Mouse (Mus musculus): Measurements from ENCODE around the gene Gm13090. TPM values are rescaled to one million over a fixed set of nuclear protein-coding genes. Genes with fewer than 3 reads are reported as not detected.

The Gm13090 gene
- polyA plus RNA-seq, 1 experiment from 2014 or later: not detected

DNA sequence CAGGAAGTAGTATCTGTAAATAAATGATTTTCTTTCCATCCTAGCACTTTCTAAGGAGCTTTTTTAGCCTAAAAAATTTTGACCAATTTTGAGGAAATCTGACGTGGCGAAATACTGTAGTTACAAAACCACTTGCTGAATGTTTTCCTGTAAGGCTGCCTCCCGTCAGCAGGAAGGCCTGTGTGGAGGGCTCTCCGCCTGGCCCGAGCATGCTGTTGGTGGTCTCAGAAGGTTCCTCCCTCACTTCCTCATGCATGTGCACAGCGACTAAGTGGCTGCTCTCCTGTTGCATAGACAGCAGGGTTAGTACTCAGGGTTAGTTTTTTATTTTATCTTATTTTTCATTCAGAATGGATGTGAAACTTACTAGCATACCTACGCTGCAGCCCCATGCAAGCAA lies 18.4 kb upstream of the Gm13090 start:
- Histone ChIP-seq H3K4me3 (no peak overlapping the region), H3K36me3 (peaks cover 93% of the 10 kb centered on the region), H3K9me3 (replicated peaks) (no peaks in the 10 kb centered on the region), H3K4me1 (no peaks in the 10 kb centered on the region), H3K9ac (no peak overlapping the region), H3K27me3 (no peaks in the 10 kb centered on the region), H3K4me2 (replicated peaks) (no peak overlapping the region), H3K27ac (no peak overlapping the region)
- WGBS: 87% methylated on average over 7 of the region's 7 CpGs
- no peak for ATAC-seq (ENCODE audit: low FRiP score)

- 64% methylated on average over 13 of the region's 13 CpGs for WGBS
- ATAC-seq (ENCODE audit: low FRiP score): peak; percentile 54
- no peaks in the 10 kb centered on the region for H3K4me1 ChIP-seq
These were observed 16.1 kb upstream of the Gm13090 start for GRCm38 (mm10) chr4:151073108-151073744.

GRCm38 (mm10) chr4:151074817-151075216 lies 14.6 kb upstream of the Gm13090 start:
- Histone ChIP-seq H3K4me2 (replicated peaks) (no peak overlapping the region), H3K36me3 (peaks cover 94% of the 10 kb centered on the region), H3K27ac (no peak overlapping the region), H3K4me1 (no peaks in the 10 kb centered on the region), H3K27me3 (no peaks in the 10 kb centered on the region), H3K9me3 (replicated peaks) (no peaks in the 10 kb centered on the region), H3K9ac (no peak overlapping the region), H3K4me3 (no peak overlapping the region)
- ATAC-seq (ENCODE audit: low FRiP score): no peak
- 95% methylated on average over 15 of the region's 15 CpGs for WGBS

More at GRCm38 (mm10) chr4:151073108-151073744, 16.1 kb upstream of the Gm13090 start:
- H3K4me2 ChIP-seq (replicated peaks): no peak overlapping the region
- no peaks in the 10 kb centered on the region for H3K9me3 ChIP-seq (replicated peaks)
- no peaks in the 10 kb centered on the region for H3K27me3 ChIP-seq
- peaks cover 94% of the 10 kb centered on the region for H3K36me3 ChIP-seq
- H3K9ac ChIP-seq: no peak overlapping the region
- H3K27ac ChIP-seq: no peak overlapping the region
- H3K4me3 ChIP-seq: no peak overlapping the region

- H3K27ac ChIP-seq: no peak overlapping the region
- no peaks in the 10 kb centered on the region for H3K4me1 ChIP-seq
- no peak overlapping the region for H3K9ac ChIP-seq
- no peaks in the 10 kb centered on the region for H3K9me3 ChIP-seq (replicated peaks)
- WGBS: 68% methylated on average over 2 of the region's 2 CpGs
- ATAC-seq (ENCODE audit: low FRiP score): no peak
- H3K36me3 ChIP-seq: peaks cover 95% of the 10 kb centered on the region
- H3K4me3 ChIP-seq: no peak overlapping the region
- H3K27me3 ChIP-seq: no peaks in the 10 kb centered on the region
- no peak overlapping the region for H3K4me2 ChIP-seq (replicated peaks)
These were observed 8.0 kb upstream of the Gm13090 start for GRCm38 (mm10) chr4:151081355-151081754.

DNA sequence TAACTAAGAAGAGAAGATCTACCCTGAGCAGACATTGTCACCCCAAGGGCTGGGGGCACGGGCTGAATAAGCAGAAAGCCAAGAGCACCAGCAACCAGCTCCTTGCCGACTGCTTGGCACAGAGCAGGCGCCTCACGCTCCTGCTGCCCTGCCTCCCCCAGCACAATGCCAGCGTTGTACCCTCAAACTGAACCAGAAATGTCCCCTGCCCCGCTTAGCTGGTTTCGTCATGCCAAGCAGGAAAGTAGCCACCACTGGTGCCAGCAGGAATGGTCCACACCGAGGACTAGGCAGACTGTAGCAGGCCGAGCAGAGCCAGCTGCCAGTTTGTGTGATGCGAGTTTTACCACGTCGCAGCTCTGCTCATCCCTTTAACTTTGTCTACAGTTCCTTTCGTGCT lies 7.4 kb upstream of the Gm13090 start:
- no peak overlapping the region for H3K4me3 ChIP-seq
- H3K27me3 ChIP-seq: no peaks in the 10 kb centered on the region
- no peak overlapping the region for H3K27ac ChIP-seq
- no peaks in the 10 kb centered on the region for H3K9me3 ChIP-seq (replicated peaks)
- no peaks in the 10 kb centered on the region for H3K4me1 ChIP-seq
- H3K36me3 ChIP-seq: peaks cover 92% of the 10 kb centered on the region
- ATAC-seq (ENCODE audit: low FRiP score): no peak
- H3K4me2 ChIP-seq (replicated peaks): no peak overlapping the region
- no peak overlapping the region for H3K9ac ChIP-seq
- 89% methylated on average over 13 of the region's 13 CpGs for WGBS

DNA sequence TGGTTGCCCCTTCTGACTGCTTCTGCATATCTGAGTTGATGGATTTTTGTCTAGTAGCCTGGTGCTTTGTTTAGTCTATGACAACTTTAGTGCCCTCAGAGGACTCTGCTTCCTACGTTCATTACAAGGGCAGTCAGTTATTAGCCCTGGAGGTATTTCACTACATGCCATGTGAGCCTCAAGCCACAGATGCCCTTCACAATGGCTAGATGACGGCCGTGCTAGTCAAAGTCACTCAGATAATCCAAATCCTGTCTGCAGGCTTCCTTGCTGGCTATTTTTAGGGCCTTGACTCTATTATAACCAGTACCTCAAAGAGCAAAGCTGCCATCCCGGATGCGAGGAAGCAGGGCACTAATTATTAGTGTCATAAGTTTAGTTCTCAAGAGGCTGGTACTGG lies 6.3 kb upstream of the Gm13090 start:
- Histone ChIP-seq H3K4me1 (no peaks in the 10 kb centered on the region), H3K9me3 (replicated peaks) (no peaks in the 10 kb centered on the region), H3K4me2 (replicated peaks) (no peak overlapping the region), H3K4me3 (no peak overlapping the region), H3K9ac (no peak overlapping the region), H3K27ac (no peak overlapping the region), H3K36me3 (peaks cover 93% of the 10 kb centered on the region), H3K27me3 (no peaks in the 10 kb centered on the region)
- ATAC-seq (ENCODE audit: low FRiP score): no peak
- 85% methylated on average over 5 of the region's 5 CpGs for WGBS

DNA sequence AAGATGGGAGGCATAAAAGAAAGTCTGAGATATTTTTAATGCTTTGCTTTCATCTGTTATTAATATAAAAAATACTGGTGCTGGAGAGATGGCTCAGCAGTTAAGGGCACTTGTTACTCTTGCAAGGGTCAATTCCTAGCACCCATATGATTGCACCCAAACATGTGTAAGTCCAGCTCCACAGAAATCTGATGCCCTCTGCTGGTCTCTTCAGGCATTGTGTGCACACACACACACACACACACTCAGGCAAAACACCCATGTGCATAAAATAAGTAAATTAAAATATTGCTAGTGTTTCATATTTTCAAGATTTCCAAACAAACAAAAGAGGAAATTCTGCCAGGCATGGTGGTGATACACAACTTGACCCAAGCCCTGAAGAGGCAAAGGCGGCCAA lies 2.0 kb upstream of the Gm13090 start:
- ATAC-seq (ENCODE audit: low FRiP score): no peak
- 97% methylated on average over 1 of the region's 1 CpGs for WGBS

DNA sequence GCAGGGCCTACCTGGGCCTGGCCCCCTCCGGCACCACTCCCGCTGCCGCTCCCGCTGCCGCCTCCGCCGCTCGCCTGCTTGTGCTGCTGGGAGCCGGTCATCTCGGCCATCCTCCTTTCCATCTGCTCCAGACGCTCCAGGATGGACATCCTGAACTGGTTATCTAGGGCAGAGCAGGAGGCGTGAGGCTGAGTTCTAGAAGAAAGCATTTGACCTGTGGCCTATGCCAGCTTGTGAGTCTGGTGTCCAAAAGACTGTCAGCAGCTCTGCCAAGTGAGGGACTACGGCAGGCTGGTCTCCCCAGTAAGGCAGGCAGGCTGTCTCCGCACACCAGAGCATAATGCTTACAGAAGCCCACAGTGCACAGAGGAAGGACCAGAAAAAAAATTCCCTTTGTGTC lies 551 bp upstream of the Gm13090 start:
- Histone ChIP-seq H3K9ac (peak overlapping the region; percentile 23; the same call in 1 of the 2 replicates), H3K9me3 (replicated peaks) (no peaks in the 10 kb centered on the region), H3K4me1 (peaks cover 9% of the 10 kb centered on the region), H3K4me2 (replicated peaks) (no peak overlapping the region), H3K36me3 (peaks cover 49% of the 10 kb centered on the region), H3K27me3 (no peaks in the 10 kb centered on the region), H3K4me3 (no peak overlapping the region), H3K27ac (no peak overlapping the region)
- WGBS: 93% methylated on average over 12 of the region's 14 CpGs
- ATAC-seq (ENCODE audit: low FRiP score): no peak

More for the DNA sequence above, 2.0 kb upstream of the Gm13090 start:
- Histone ChIP-seq H3K4me3 (no peak overlapping the region), H3K9me3 (replicated peaks) (no peaks in the 10 kb centered on the region), H3K4me1 (peaks cover 9% of the 10 kb centered on the region), H3K4me2 (replicated peaks) (no peak overlapping the region), H3K27me3 (no peaks in the 10 kb centered on the region), H3K27ac (no peak overlapping the region), H3K36me3 (peaks cover 63% of the 10 kb centered on the region), H3K9ac (no peak overlapping the region)

GRCm38 (mm10) chr4:151095207-151095606 lies 5.8 kb downstream of the Gm13090 start:
- H3K4me1 ChIP-seq: peaks cover 15% of the 10 kb centered on the region
- no peak overlapping the region for H3K27ac ChIP-seq
- H3K4me2 ChIP-seq (replicated peaks): no peak overlapping the region
- ATAC-seq (ENCODE audit: low FRiP score): no peak
- 34% methylated on average over 2 of the region's 2 CpGs for WGBS
- peaks cover 9% of the 10 kb centered on the region; the same call in 1 of the 2 replicates for H3K36me3 ChIP-seq
- no peaks in the 10 kb centered on the region for H3K27me3 ChIP-seq
- H3K4me3 ChIP-seq: no peak overlapping the region
- H3K9me3 ChIP-seq (replicated peaks): no peaks in the 10 kb centered on the region
- H3K9ac ChIP-seq: no peak overlapping the region

DNA sequence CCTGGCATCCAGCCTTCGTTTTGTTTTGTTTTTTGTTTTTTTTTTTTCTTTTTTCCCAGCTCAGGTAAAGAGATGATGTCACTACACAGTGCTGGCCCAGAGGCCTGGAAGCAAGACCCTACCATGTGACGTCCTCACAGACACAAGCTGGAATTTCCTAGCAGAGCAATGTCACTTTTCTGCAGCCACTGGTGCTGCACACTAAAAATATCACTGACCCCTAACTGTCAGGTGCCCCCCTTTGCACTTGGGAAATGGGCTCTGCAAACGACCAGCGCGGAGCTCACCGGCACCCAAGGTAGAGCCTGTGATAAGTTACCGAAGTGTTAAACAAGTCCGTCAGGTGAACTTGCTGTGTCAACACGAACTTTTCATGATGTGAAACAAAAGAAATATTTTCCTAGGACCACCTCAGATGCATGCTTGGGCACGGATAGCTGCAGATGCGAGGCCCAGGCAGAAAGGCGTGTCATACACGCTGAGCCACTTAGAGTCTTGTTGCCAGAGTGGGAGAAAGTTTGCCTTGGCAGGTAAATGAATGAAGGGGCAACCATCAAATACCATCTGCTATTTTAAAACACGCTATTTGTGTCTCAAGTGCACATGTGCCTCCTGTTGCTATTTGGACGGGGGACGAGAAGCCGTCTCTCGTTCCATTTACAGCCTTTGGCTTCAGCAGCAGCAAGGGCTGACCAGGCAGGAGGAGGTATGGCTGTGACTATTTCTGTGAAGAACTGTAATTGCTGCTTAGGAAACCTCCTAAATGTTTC lies 7.1 kb downstream of the Gm13090 start:
- peaks cover 9% of the 10 kb centered on the region; the same call in 1 of the 2 replicates for H3K36me3 ChIP-seq
- no peaks in the 10 kb centered on the region for H3K27me3 ChIP-seq
- H3K27ac ChIP-seq: no peak overlapping the region
- ATAC-seq (ENCODE audit: low FRiP score): no peak
- WGBS: 87% methylated on average over 18 of the region's 18 CpGs
- no peak overlapping the region for H3K4me3 ChIP-seq
- H3K9me3 ChIP-seq (replicated peaks): no peaks in the 10 kb centered on the region
- no peak overlapping the region for H3K4me2 ChIP-seq (replicated peaks)
- peaks cover 9% of the 10 kb centered on the region; the same call in 1 of the 2 replicates for H3K4me1 ChIP-seq
- H3K9ac ChIP-seq: no peak overlapping the region

- no peak overlapping the region for H3K9ac ChIP-seq
- H3K36me3 ChIP-seq: peaks cover 9% of the 10 kb centered on the region; the same call in 1 of the 2 replicates
- ATAC-seq (ENCODE audit: low FRiP score): no peak
- H3K27ac ChIP-seq: no peak overlapping the region
- peaks cover 10% of the 10 kb centered on the region; the same call in 1 of the 2 replicates for H3K4me1 ChIP-seq
- H3K4me2 ChIP-seq (replicated peaks): no peak overlapping the region
- no peak overlapping the region for H3K4me3 ChIP-seq
- H3K27me3 ChIP-seq: no peaks in the 10 kb centered on the region
- 87% methylated on average over 11 of the region's 11 CpGs for WGBS
- H3K9me3 ChIP-seq (replicated peaks): no peaks in the 10 kb centered on the region
These were observed 7.7 kb downstream of the Gm13090 start for GRCm38 (mm10) chr4:151097104-151097438.

GRCm38 (mm10) chr4:151103646-151104045 lies 14.3 kb downstream of the Gm13090 start:
- WGBS: 86% methylated on average over 11 of the region's 11 CpGs
- no peak for ATAC-seq (ENCODE audit: low FRiP score)
- Histone ChIP-seq H3K27me3 (0 out of 2 replicates have a peak, but pooled peaks cover 3% of the 10 kb centered on the region), H3K9ac (no peak overlapping the region), H3K27ac (no peak overlapping the region), H3K4me1 (peaks cover 34% of the 10 kb centered on the region), H3K9me3 (replicated peaks) (no peaks in the 10 kb centered on the region), H3K36me3 (no peaks in the 10 kb centered on the region), H3K4me2 (replicated peaks) (no peak overlapping the region), H3K4me3 (no peak overlapping the region)
